Mouse (Mus musculus): ENCODE results near the gene Gm42906. TPM values are rescaled to one million over a fixed set of nuclear protein-coding genes. Genes with fewer than 3 reads are reported as not detected.

Gene Gm42906
- polyA plus RNA-seq, 1 experiment from 2014 or later, result not detected

- WGBS, result 70% methylated on average over 3 of the region's 3 CpGs
- no peaks in the 10 kb centered on the region for H3K27me3 ChIP-seq (replicated peaks; ENCODE audit: control insufficient read depth, insufficient read depth, low read length)
Observed at GRCm38 (mm10) chr5:151092886-151093665, 334.9 kb downstream of the Gm42906 start.

DNA sequence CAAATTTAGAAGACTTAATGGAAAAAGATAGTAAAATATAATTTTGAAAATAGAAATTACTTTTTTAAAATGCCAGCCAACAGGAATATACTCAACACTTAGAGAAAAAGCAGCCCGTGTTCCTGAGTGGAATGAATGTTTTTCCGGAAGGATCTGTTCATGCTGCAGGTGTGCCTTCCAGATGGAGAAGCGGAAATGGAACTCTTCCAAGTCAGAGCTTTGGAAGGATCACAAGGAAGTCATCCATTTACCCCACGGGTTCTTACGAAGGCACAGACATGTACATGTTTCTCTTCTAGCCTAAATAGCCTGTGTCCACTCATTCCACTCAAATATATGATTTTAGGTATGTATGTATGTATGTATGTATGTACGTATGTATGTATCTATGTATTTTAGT is 337.0 kb downstream of the Gm42906 start:
- Histone ChIP-seq H3K9ac (ENCODE audit: low read depth, low read length) (no peak overlapping the region), H3K27me3 (replicated peaks; ENCODE audit: control insufficient read depth, insufficient read depth, low read length) (no peaks in the 10 kb centered on the region), H3K27ac (ENCODE audit: low read length) (no peak overlapping the region), H3K4me2 (ENCODE audit: low read depth, low read length) (no peak overlapping the region), H3K36me3 (ENCODE audit: control insufficient read depth, insufficient read depth, low read length) (peaks cover 7% of the 10 kb centered on the region), H3K4me1 (ENCODE audit: control insufficient read depth, insufficient read depth, low read length) (peaks cover 12% of the 10 kb centered on the region), H3K4me3 (ENCODE audit: low read length) (no peak overlapping the region), H3K9me3 (ENCODE audit: control insufficient read depth, low read length) (no peaks in the 10 kb centered on the region)
- 76% methylated on average over 6 of the region's 6 CpGs for WGBS
- no peak for ATAC-seq

More at GRCm38 (mm10) chr5:151092886-151093665, 334.9 kb downstream of the Gm42906 start:
- peaks cover 5% of the 10 kb centered on the region for H3K4me1 ChIP-seq (ENCODE audit: control insufficient read depth, insufficient read depth, low read length)
- H3K36me3 ChIP-seq (ENCODE audit: control insufficient read depth, insufficient read depth, low read length), result peaks cover 7% of the 10 kb centered on the region
- H3K27ac ChIP-seq (ENCODE audit: low read length), result no peak overlapping the region
- no peak overlapping the region for H3K9ac ChIP-seq (ENCODE audit: low read depth, low read length)
- no peak for ATAC-seq
- H3K4me2 ChIP-seq (ENCODE audit: low read depth, low read length), result no peak overlapping the region
- no peaks in the 10 kb centered on the region for H3K9me3 ChIP-seq (ENCODE audit: control insufficient read depth, low read length)
- no peak overlapping the region for H3K4me3 ChIP-seq (ENCODE audit: low read length)

GRCm38 (mm10) chr5:151089201-151089600 is 338.8 kb downstream of the Gm42906 start:
- no peak for ATAC-seq
- Histone ChIP-seq H3K4me1 (ENCODE audit: control insufficient read depth, insufficient read depth, low read length) (peaks cover 10% of the 10 kb centered on the region), H3K36me3 (ENCODE audit: control insufficient read depth, insufficient read depth, low read length) (peaks cover 7% of the 10 kb centered on the region), H3K27me3 (replicated peaks; ENCODE audit: control insufficient read depth, insufficient read depth, low read length) (no peaks in the 10 kb centered on the region), H3K4me3 (ENCODE audit: low read length) (no peak overlapping the region), H3K27ac (ENCODE audit: low read length) (no peak overlapping the region), H3K9me3 (ENCODE audit: control insufficient read depth, low read length) (no peaks in the 10 kb centered on the region), H3K9ac (ENCODE audit: low read depth, low read length) (no peak overlapping the region), H3K4me2 (ENCODE audit: low read depth, low read length) (no peak overlapping the region)
- 43% methylated on average over 6 of the region's 6 CpGs for WGBS

DNA sequence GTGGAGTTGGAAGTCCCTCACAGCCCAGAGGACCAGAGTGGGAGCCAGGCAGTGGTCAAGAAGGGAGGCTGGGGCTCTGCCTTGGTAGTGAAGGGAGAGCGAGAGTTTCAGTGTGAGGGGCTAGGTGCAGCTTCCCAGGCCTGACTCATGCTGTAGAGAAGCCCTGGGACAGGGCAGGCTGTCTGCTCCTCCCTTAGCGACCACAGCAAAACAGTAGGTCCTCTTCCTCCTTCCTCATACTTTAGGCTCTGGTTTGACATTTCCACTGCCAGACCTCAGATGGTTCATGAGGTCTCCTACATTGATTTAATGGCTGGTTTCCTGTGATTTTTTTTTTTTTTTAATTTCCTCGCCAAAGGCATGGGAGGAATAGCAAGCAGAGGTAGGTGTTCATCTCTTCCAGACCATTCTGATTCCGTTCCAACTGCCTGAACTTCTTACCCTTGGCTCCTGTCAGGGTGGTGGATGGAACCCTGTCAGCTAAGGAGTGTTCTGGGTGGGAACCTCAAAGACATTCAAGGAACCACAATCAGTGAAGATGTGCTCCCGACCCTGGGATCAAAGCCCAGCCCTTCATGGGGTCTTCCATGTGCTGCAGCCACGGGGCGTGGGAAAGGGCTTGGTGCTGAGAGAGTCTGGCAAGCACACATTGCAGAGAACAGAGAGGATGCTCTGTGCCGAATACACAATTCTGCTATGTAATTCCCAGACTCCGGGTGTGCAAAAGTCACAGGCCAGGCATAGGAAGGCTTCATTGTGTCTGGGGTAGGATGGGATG is 341.3 kb downstream of the Gm42906 start:
- H3K36me3 ChIP-seq (ENCODE audit: control insufficient read depth, insufficient read depth, low read length), result no peaks in the 10 kb centered on the region
- 69% methylated on average over 9 of the region's 9 CpGs for WGBS
- no peak overlapping the region for H3K4me2 ChIP-seq (ENCODE audit: low read depth, low read length)
- no peak overlapping the region for H3K9ac ChIP-seq (ENCODE audit: low read depth, low read length)
- H3K4me3 ChIP-seq (ENCODE audit: low read length), result no peak overlapping the region
- H3K9me3 ChIP-seq (ENCODE audit: control insufficient read depth, low read length), result no peaks in the 10 kb centered on the region
- ATAC-seq, result no peak
- H3K4me1 ChIP-seq (ENCODE audit: control insufficient read depth, insufficient read depth, low read length), result peaks cover 10% of the 10 kb centered on the region
- H3K27me3 ChIP-seq (replicated peaks; ENCODE audit: control insufficient read depth, insufficient read depth, low read length), result no peaks in the 10 kb centered on the region
- peak overlapping the region; percentile 49; the same call in 1 of the 2 replicates for H3K27ac ChIP-seq (ENCODE audit: low read length)

DNA sequence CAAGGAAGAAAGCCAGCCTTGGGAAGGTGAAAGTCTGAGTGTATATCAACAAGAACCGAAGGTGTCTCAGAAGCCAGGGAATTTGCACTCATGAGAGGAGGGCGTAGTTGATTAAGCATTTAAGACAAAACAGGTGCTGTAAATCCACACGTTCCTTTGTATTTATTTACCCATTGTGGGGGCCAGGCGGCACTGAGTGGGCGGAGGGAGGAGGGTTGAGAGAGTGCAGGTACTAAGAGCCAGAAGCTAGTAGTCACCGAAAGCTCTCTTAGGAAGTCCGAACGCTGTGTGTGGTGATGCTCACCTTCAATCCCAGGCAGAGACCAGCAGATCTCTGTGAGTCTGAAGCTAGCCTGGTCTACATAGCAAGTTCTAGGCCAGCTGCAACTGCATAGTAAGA is 342.2 kb downstream of the Gm42906 start:
- Histone ChIP-seq H3K27me3 (replicated peaks; ENCODE audit: control insufficient read depth, insufficient read depth, low read length) (no peaks in the 10 kb centered on the region), H3K36me3 (ENCODE audit: control insufficient read depth, insufficient read depth, low read length) (no peaks in the 10 kb centered on the region), H3K9me3 (ENCODE audit: control insufficient read depth, low read length) (no peaks in the 10 kb centered on the region), H3K27ac (ENCODE audit: low read length) (no peak overlapping the region), H3K4me2 (ENCODE audit: low read depth, low read length) (no peak overlapping the region), H3K9ac (ENCODE audit: low read depth, low read length) (no peak overlapping the region), H3K4me1 (ENCODE audit: control insufficient read depth, insufficient read depth, low read length) (peaks cover 10% of the 10 kb centered on the region), H3K4me3 (ENCODE audit: low read length) (no peak overlapping the region)
- 70% methylated on average over 8 of the region's 8 CpGs for WGBS
- no peak for ATAC-seq

DNA sequence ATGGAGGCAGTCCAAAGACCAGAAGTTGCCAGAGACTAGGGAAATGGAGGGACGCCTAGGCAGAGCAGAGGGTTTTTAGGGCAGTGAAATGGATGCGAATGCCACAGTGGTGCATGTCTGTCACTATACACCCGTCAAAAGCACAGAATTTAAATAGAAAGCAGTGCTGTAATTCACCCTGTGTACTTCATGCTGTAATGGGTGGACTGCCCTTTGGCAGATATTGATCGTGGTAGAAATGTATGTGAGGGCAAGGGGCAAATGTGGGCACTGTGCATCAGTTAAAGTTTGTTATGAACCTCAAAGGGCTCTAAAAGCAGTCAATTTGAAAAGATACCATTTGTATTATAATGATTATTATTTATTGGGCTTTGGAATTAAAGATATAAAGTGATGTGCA is 347.7 kb downstream of the Gm42906 start:
- Histone ChIP-seq H3K9me3 (ENCODE audit: control insufficient read depth, low read length) (0 out of 2 replicates have a peak, but pooled peaks cover 3% of the 10 kb centered on the region), H3K4me2 (ENCODE audit: low read depth, low read length) (no peak overlapping the region), H3K4me3 (ENCODE audit: low read length) (no peak overlapping the region), H3K36me3 (ENCODE audit: control insufficient read depth, insufficient read depth, low read length) (no peaks in the 10 kb centered on the region), H3K27ac (ENCODE audit: low read length) (no peak overlapping the region), H3K27me3 (replicated peaks; ENCODE audit: control insufficient read depth, insufficient read depth, low read length) (no peaks in the 10 kb centered on the region), H3K9ac (ENCODE audit: low read depth, low read length) (no peak overlapping the region), H3K4me1 (ENCODE audit: control insufficient read depth, insufficient read depth, low read length) (no peaks in the 10 kb centered on the region)
- 85% methylated on average over 4 of the region's 4 CpGs for WGBS
- ATAC-seq, result no peak

GRCm38 (mm10) chr5:151077953-151078352 is 350.0 kb downstream of the Gm42906 start:
- H3K4me2 ChIP-seq (ENCODE audit: low read depth, low read length), result no peak overlapping the region
- no peak overlapping the region for H3K27ac ChIP-seq (ENCODE audit: low read length)
- H3K4me3 ChIP-seq (ENCODE audit: low read length), result no peak overlapping the region
- H3K27me3 ChIP-seq (replicated peaks; ENCODE audit: control insufficient read depth, insufficient read depth, low read length), result no peaks in the 10 kb centered on the region
- H3K4me1 ChIP-seq (ENCODE audit: control insufficient read depth, insufficient read depth, low read length), result no peaks in the 10 kb centered on the region
- H3K9me3 ChIP-seq (ENCODE audit: control insufficient read depth, low read length), result 0 out of 2 replicates have a peak, but pooled peaks cover 3% of the 10 kb centered on the region
- no peak overlapping the region for H3K9ac ChIP-seq (ENCODE audit: low read depth, low read length)
- WGBS, result 84% methylated on average over 2 of the region's 2 CpGs
- no peak for ATAC-seq
- no peaks in the 10 kb centered on the region for H3K36me3 ChIP-seq (ENCODE audit: control insufficient read depth, insufficient read depth, low read length)

DNA sequence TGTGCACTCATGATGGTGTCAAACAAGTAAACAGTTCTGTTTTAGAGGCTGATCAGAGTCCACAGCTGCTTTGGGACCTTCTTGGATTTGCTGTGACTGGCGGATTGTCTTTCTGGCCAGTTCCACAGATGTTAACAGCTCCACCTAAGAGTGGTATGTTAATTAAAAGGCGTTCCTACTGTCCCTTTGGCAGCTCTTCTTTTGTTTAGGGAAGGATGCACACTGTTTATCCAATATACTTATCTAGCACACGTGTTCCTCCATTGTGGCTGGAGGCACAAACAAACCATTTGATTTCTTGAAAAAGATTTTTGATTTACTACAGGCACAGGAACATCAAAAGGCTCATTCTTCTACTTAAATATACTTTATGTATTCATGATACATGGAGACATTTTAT is 351.0 kb downstream of the Gm42906 start:
- Histone ChIP-seq H3K27me3 (replicated peaks; ENCODE audit: control insufficient read depth, insufficient read depth, low read length) (no peaks in the 10 kb centered on the region), H3K9me3 (ENCODE audit: control insufficient read depth, low read length) (0 out of 2 replicates have a peak, but pooled peaks cover 3% of the 10 kb centered on the region), H3K9ac (ENCODE audit: low read depth, low read length) (no peak overlapping the region), H3K27ac (ENCODE audit: low read length) (no peak overlapping the region), H3K4me1 (ENCODE audit: control insufficient read depth, insufficient read depth, low read length) (no peaks in the 10 kb centered on the region), H3K36me3 (ENCODE audit: control insufficient read depth, insufficient read depth, low read length) (0 out of 2 replicates have a peak, but pooled peaks cover 3% of the 10 kb centered on the region), H3K4me2 (ENCODE audit: low read depth, low read length) (no peak overlapping the region), H3K4me3 (ENCODE audit: low read length) (no peak overlapping the region)
- no peak for ATAC-seq
- WGBS, result 53% methylated on average over 3 of the region's 3 CpGs

DNA sequence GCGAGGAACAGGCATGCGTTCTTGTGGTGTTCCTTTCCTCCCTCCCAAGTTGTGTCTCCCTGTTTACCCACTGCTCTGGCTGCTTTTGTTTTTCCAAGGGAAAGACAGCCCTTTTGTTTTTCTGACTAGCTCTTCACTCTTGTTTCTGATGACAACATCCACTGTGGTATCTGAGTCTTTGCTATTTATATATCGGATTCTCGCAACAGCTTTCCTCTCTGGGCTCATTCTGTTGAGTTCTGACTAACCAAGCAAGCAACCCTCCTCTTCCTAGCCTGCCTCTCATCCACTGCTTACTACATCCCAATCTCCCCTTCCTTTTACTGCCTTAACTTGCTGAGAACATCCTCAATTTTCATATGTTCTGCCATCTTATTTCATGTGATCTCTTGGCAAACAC is 353.7 kb downstream of the Gm42906 start:
- no peak overlapping the region for H3K27ac ChIP-seq (ENCODE audit: low read length)
- no peak overlapping the region for H3K4me3 ChIP-seq (ENCODE audit: low read length)
- no peak for ATAC-seq
- no peaks in the 10 kb centered on the region for H3K27me3 ChIP-seq (replicated peaks; ENCODE audit: control insufficient read depth, insufficient read depth, low read length)
- H3K9me3 ChIP-seq (ENCODE audit: control insufficient read depth, low read length), result 0 out of 2 replicates have a peak, but pooled peaks cover 3% of the 10 kb centered on the region
- 0 out of 2 replicates have a peak, but pooled peaks cover 3% of the 10 kb centered on the region for H3K36me3 ChIP-seq (ENCODE audit: control insufficient read depth, insufficient read depth, low read length)
- 91% methylated on average over 4 of the region's 4 CpGs for WGBS
- no peak overlapping the region for H3K4me2 ChIP-seq (ENCODE audit: low read depth, low read length)
- H3K4me1 ChIP-seq (ENCODE audit: control insufficient read depth, insufficient read depth, low read length), result 0 out of 2 replicates have a peak, but pooled peaks cover 3% of the 10 kb centered on the region
- no peak overlapping the region for H3K9ac ChIP-seq (ENCODE audit: low read depth, low read length)

All from intestine, embryonic 16.5 days (tissue).